21 mouse cellular contexts compared by ENCODE assay signal in the genomic region with DNA sequence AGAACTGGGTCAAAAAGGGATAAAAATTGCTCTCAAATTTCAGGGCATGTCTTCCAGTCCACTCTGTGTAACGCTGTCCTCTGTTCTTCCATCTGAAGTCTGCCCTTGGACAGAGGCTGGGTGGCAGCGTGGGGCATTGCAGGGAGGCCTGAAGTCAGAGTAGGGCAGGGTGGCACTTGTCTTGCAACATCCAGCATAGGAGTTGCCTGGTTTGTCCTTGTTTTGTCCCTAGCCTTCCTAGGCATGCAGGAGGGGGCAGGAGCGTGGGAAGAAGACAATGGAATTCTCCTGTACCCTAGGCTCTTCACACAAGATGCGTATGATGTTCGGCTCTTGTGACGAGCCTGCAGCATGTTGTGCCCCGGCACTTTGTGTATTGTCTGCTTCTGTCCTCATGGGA. TPM values are rescaled to one million over a fixed set of nuclear protein-coding genes. Genes with fewer than 3 reads are reported as not detected.
"Had no signal": no experiment of that assay in that cellular context is flagged by ENCODE, and none has a peak within 500 bp of the region (broad histone marks: within the 10 kb centered on the region; RNA-seq: fewer than 3 reads in every experiment).

No protein-coding gene starts in this region.

- H3K27ac ChIP-seq: kidney, postnatal 0 days; limb, embryonic 10.5 days; limb, embryonic 13.5 days; liver, embryonic 12.5 days; liver, embryonic 15.5 days; macrophage; midbrain, embryonic 12.5 days; midbrain, embryonic 15.5 days; neural tube, embryonic 12.5 days; neural tube, embryonic 15.5 days; stomach, embryonic 15.5 days had no signal

- H3K9ac ChIP-seq: limb, embryonic 13.5 days; liver, embryonic 12.5 days; liver, embryonic 15.5 days; midbrain, embryonic 12.5 days; midbrain, embryonic 15.5 days; neural tube, embryonic 12.5 days; neural tube, embryonic 15.5 days; stomach, embryonic 15.5 days had no signal

- H3K4me3 ChIP-seq: limb, embryonic 10.5 days; limb, embryonic 13.5 days; liver, embryonic 12.5 days; liver, embryonic 15.5 days; midbrain, embryonic 12.5 days; midbrain, embryonic 15.5 days; neural tube, embryonic 12.5 days; neural tube, embryonic 15.5 days; stomach, embryonic 15.5 days had no signal

- H3K36me3 ChIP-seq: limb, embryonic 10.5 days; limb, embryonic 13.5 days; liver, embryonic 12.5 days; liver, embryonic 15.5 days; midbrain, embryonic 12.5 days; midbrain, embryonic 15.5 days; neural tube, embryonic 12.5 days; neural tube, embryonic 15.5 days; stomach, embryonic 15.5 days had no signal

- ATAC-seq: liver, embryonic 12.5 days; midbrain, embryonic 15.5 days had no signal

- H3K4me1 ChIP-seq: liver, embryonic 12.5 days; liver, embryonic 15.5 days; neural tube, embryonic 12.5 days had no signal

- DNase-seq: kidney, adult 18-20 months; kidney, postnatal 25 days; layer of hippocampus, postnatal 36 days; liver; lung, adult 2 months; right cerebral cortex, adult 18-20 months; right cerebral cortex, postnatal 14 days; right cerebral cortex, postnatal 4 days; thymus, postnatal 36 days had no signal

- H3K9me3 ChIP-seq: limb, embryonic 10.5 days; limb, embryonic 13.5 days; liver, embryonic 12.5 days; liver, embryonic 15.5 days; midbrain, embryonic 12.5 days; midbrain, embryonic 15.5 days; neural tube, embryonic 12.5 days; neural tube, embryonic 15.5 days; stomach, embryonic 15.5 days had no signal

- H3K4me2 ChIP-seq: limb, embryonic 13.5 days; liver, embryonic 12.5 days; liver, embryonic 15.5 days; midbrain, embryonic 12.5 days; midbrain, embryonic 15.5 days; neural tube, embryonic 12.5 days; neural tube, embryonic 15.5 days; stomach, embryonic 15.5 days had no signal

- H3K27me3 ChIP-seq: midbrain, embryonic 15.5 days; stomach, embryonic 15.5 days had no signal

RNA-seq across cellular contexts. Expression of a gene that starts 5.5 kb away (rescaled TPM):
- polyA plus RNA-seq: macrophage; urinary bladder, adult 2 months had no signal
